Mouse (Mus musculus) midbrain, embryonic 13.5 days (tissue): ENCODE results near the gene Klhl7. TPM values are rescaled to one million over a fixed set of nuclear protein-coding genes. Genes with fewer than 3 reads are reported as not detected.
A peak's percentile ranks its signal among the peaks of the same experiment; 100 is the strongest.

Source experiments
- ATAC-seq: fragments of 200-750 bp; cut with Nextera tagmentation; 2 replicates; pipeline ENCODE4 v1.8.0; 2017; ENCODE audit warnings: mild to moderate bottlenecking, moderate TSS enrichment, moderate library complexity
- H3K27ac ChIP-seq: fragments of 300-500 bp; sonication (generic); 2 replicates; pipeline ENCODE4 v1.5.1; 2015; ENCODE audit warnings: inconsistent platforms, mild to moderate bottlenecking, moderate library complexity
- H3K27me3 ChIP-seq: fragments of 300-500 bp; sonication (generic); 2 replicates; pipeline ENCODE4 v1.6.1; 2015; ENCODE audit warnings: mild to moderate bottlenecking, inconsistent platforms
- H3K36me3 ChIP-seq: fragments of 300-500 bp; sonication (generic); 2 replicates; pipeline ENCODE4 v1.6.1; 2015; ENCODE audit warnings: mild to moderate bottlenecking, inconsistent platforms
- H3K4me1 ChIP-seq: fragments of 300-500 bp; sonication (generic); replicated peaks from 2 replicates; pipeline ENCODE4 v1.6.1; 2015; ENCODE audit warnings: inconsistent platforms
- H3K4me2 ChIP-seq: fragments of 300-500 bp; sonication (generic); replicated peaks from 2 replicates; pipeline ENCODE4 v1.6.1; 2015; ENCODE audit warnings: moderate library complexity, mild to moderate bottlenecking, inconsistent platforms
- H3K4me3 ChIP-seq: fragments of 300-500 bp; sonication (generic); replicated peaks from 2 replicates; pipeline ENCODE4 v1.5.1; 2015; ENCODE audit warnings: mild to moderate bottlenecking, inconsistent platforms
- H3K9ac ChIP-seq: fragments of 300-500 bp; sonication (generic); replicated peaks from 2 replicates; pipeline ENCODE4 v1.6.1; 2015; ENCODE audit warnings: mild to moderate bottlenecking, inconsistent platforms
- H3K9me3 ChIP-seq: fragments of 300-500 bp; sonication (generic); 2 replicates; pipeline ENCODE4 v1.6.1; 2016; ENCODE audit warnings: mild to moderate bottlenecking, inconsistent platforms
- WGBS: fragments of 180-500 bp; shearing (Covaris S2); methylation state at CpG from one replicate; pipeline ENCODE4 v1.1.7; 2015; 5-methylcytosine and 5-hydroxymethylcytosine counted together
- polyA plus RNA-seq: library from polyadenylated mRNA; unstranded; fragments of >200 nt; fragmentation: Nextera tagmentation; extraction: Ambion mirVana; gene quantifications from 2 replicates; pipeline ENCODE4 v1.2.1, GENCODE M21; 2015

Klhl7 gene
- polyA plus RNA-seq, result 165 and 177 TPM in 2 replicates

DNA sequence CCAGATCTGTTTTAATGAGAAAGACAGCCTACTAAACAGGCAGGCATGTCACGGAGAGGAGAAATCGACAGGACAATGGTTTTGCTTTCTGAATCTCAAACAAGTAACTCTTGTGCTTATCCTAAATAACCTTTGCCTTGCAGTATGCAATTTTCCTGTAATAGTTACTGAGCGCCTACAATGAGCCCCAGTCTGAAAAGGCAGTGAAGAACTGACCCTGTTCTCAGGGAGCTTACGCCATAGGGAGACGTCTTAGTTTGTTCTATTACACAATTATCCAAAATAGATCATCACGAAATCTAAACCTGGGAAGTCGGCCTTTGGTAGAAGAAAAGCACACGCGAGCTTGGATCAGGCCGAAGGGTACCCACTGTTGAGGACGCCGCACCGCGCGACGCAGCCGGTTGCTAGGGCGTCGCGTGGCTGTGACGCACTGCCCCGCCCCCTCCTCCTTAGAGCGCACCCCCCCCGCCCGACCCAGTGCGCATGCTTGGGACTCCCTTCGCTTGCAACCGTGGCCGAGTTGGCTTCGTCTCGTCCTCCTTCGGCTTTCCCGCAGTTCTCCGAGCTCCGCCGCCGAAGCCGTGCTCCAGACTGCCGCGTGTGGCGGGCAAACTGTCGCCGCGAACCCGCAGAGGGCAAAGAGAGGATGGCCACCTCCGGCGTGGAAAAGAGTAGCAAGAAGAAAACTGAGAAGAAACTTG, at the start of gene Klhl7:
Klhl7 (plus strand) TSS at position 500 of the 704 bp plus-strand sequence.
- 1% methylated on average over 47 of the region's 47 CpGs for WGBS
- peak within 1 kb of the TSS; percentile 96 for H3K27ac ChIP-seq
- H3K4me3 ChIP-seq, result peak within 1 kb of the TSS; percentile 83
- peaks cover 35% of the 10 kb centered on the region for H3K4me1 ChIP-seq
- H3K27me3 ChIP-seq, result 0 out of 2 replicates have a peak, but pooled peaks cover 6% of the 10 kb centered on the region
- peak within 1 kb of the TSS; percentile 95 for H3K9ac ChIP-seq
- no peaks in the 10 kb centered on the region for H3K36me3 ChIP-seq
- H3K4me2 ChIP-seq, result peak within 1 kb of the TSS; percentile 64
- no peaks in the 10 kb centered on the region for H3K9me3 ChIP-seq
- peak; percentile 97 for ATAC-seq

DNA sequence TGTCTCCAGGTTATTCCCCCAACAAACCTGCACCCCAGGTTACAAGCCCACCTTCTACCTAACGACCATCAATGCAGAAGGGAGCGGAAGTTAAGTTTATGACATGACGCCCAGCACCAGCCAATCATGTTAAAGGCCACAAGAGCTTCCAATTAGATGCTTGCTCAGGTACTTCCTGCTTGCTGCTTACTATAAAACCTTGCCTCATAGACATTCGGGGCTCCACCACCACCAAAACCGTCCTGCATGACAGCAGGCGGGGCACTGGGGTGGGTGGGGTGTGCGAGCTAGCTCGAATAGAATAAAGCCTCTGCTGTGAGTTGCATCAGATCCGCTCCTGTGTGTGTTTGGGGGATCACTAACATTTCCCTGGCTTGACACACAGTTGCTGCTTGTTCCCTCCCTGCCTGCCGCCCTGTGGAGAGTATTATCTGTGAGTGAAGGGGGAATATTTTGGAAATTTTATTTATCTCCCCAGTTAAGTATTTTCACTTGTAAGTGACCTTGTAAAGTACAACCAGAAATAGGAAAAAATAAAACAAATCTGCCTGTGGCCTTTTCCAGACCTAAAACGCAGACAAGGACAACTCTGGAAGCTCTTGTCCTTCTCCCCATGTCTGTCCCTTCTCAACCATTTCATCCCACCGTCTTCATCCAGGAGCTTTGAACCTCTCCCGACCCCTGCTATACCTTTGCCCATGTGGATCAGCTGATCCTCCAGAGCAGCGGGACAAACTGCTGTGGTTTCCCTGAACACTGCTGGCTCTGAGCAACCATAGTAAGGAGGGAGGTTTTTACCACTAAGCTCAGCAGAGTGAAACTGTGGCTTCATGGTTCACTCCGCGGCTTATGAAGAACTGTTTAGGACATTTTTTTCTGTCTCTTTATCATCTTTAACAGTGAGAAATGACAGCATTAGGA, 48.4 kb upstream of the Klhl7 start:
- H3K9me3 ChIP-seq, result 0 out of 2 replicates have a peak, but pooled peaks cover 3% of the 10 kb centered on the region
- H3K4me1 ChIP-seq, result peaks cover 14% of the 10 kb centered on the region
- H3K9ac ChIP-seq, result no peak overlapping the region
- 66% methylated on average over 16 of the region's 16 CpGs for WGBS
- H3K27ac ChIP-seq, result no peak overlapping the region
- H3K4me2 ChIP-seq, result no peak overlapping the region
- no peaks in the 10 kb centered on the region for H3K27me3 ChIP-seq
- no peaks in the 10 kb centered on the region for H3K36me3 ChIP-seq
- no peak for ATAC-seq
- H3K4me3 ChIP-seq, result no peak overlapping the region

GRCm38 (mm10) chr5:24053245-24054190, 46.9 kb upstream of the Klhl7 start:
- Histone ChIP-seq H3K9ac (no peak overlapping the region), H3K9me3 (peaks cover 6% of the 10 kb centered on the region; the same call in 1 of the 2 replicates), H3K27me3 (no peaks in the 10 kb centered on the region), H3K4me2 (no peak overlapping the region), H3K4me1 (peaks cover 8% of the 10 kb centered on the region), H3K36me3 (no peaks in the 10 kb centered on the region), H3K27ac (no peak overlapping the region), H3K4me3 (no peak overlapping the region)
- 54% methylated on average over 9 of the region's 9 CpGs for WGBS
- ATAC-seq, result no peak

GRCm38 (mm10) chr5:24054382-24054781, 46.0 kb upstream of the Klhl7 start:
- peaks cover 6% of the 10 kb centered on the region; the same call in 1 of the 2 replicates for H3K9me3 ChIP-seq
- peaks cover 8% of the 10 kb centered on the region for H3K4me1 ChIP-seq
- WGBS, result 91% methylated on average over 3 of the region's 3 CpGs
- no peak overlapping the region for H3K27ac ChIP-seq
- H3K4me3 ChIP-seq, result no peak overlapping the region
- no peaks in the 10 kb centered on the region for H3K27me3 ChIP-seq
- H3K4me2 ChIP-seq, result no peak overlapping the region
- H3K36me3 ChIP-seq, result no peaks in the 10 kb centered on the region
- no peak for ATAC-seq
- no peak overlapping the region for H3K9ac ChIP-seq

GRCm38 (mm10) chr5:24056865-24057264, 43.5 kb upstream of the Klhl7 start:
- no peak overlapping the region for H3K4me3 ChIP-seq
- H3K9ac ChIP-seq, result no peak overlapping the region
- peaks cover 6% of the 10 kb centered on the region; the same call in 1 of the 2 replicates for H3K9me3 ChIP-seq
- WGBS, result 97% methylated on average over 2 of the region's 2 CpGs
- H3K36me3 ChIP-seq, result no peaks in the 10 kb centered on the region
- H3K4me2 ChIP-seq, result no peak overlapping the region
- H3K27ac ChIP-seq, result no peak overlapping the region
- H3K4me1 ChIP-seq, result peaks cover 8% of the 10 kb centered on the region
- no peaks in the 10 kb centered on the region for H3K27me3 ChIP-seq
- ATAC-seq, result no peak

DNA sequence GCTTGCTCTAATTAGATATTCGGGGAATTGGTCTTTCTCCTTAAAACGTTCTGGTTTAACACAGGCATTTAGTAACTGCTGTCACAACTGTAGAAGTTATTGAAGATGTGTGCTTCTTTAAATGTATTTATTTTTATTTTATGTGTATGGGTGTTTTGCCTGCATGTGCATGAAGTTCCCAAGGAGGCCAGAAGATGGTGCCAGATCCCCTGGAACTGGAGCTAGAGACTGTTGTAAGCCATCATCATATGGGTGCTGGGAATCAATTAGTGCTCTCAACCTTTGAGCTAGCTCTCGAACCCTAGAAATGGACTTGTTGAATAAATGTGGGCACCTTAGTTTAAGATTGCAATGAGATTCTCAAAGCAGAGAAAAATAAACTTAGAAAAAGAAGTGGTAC, 42.8 kb upstream of the Klhl7 start:
- Histone ChIP-seq H3K4me2 (no peak overlapping the region), H3K4me1 (peaks cover 8% of the 10 kb centered on the region), H3K9ac (no peak overlapping the region), H3K27me3 (no peaks in the 10 kb centered on the region), H3K27ac (no peak overlapping the region), H3K9me3 (peaks cover 6% of the 10 kb centered on the region; the same call in 1 of the 2 replicates), H3K4me3 (no peak overlapping the region), H3K36me3 (no peaks in the 10 kb centered on the region)
- no peak for ATAC-seq
- WGBS, result 74% methylated on average over 3 of the region's 3 CpGs

DNA sequence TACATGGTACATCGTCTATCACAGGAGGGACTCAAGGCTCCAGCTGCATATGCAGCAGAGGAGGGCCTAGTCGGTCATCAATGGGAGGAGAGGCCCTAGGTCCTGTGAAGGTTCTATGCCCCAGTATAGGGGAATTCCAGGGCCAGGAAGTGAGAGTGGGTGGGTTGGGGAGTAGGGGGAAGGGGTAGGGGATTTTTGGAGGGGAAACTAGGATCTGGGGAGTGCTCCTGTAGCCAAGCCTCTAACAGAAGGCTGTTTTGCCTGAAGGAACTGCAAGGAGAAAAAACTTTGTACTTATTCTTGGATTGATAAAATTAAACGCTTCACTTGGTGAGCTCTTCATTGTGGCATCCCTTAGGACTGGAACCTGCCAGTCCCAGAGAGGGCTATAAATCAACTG, 39.5 kb upstream of the Klhl7 start:
- H3K4me3 ChIP-seq, result no peak overlapping the region
- no peaks in the 10 kb centered on the region for H3K36me3 ChIP-seq
- no peak overlapping the region for H3K27ac ChIP-seq
- peaks cover 2% of the 10 kb centered on the region; the same call in 1 of the 2 replicates for H3K9me3 ChIP-seq
- H3K9ac ChIP-seq, result no peak overlapping the region
- 78% methylated on average over 3 of the region's 3 CpGs for WGBS
- ATAC-seq, result no peak
- no peaks in the 10 kb centered on the region for H3K27me3 ChIP-seq
- no peaks in the 10 kb centered on the region for H3K4me1 ChIP-seq
- H3K4me2 ChIP-seq, result no peak overlapping the region

DNA sequence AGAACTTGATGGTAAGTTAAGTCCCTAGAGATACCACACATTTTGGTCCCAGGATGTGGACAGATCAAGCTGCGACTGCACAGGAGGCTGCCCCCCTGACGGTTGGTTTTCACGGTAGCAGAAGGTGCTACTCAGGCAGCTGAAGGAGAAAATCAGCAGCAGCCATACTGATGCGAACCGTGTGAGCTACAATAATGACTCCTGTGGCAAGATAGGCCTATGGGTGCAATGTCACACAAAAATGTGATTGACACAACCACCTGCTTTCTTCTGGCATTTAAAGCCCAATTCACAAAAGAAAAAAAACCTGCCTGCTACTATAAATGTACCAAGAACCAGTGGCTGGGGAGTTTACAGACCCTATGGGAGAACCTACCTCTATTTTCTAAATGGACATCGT, 37.4 kb upstream of the Klhl7 start:
- Histone ChIP-seq H3K27ac (no peak overlapping the region), H3K9me3 (no peaks in the 10 kb centered on the region), H3K27me3 (no peaks in the 10 kb centered on the region), H3K4me1 (no peaks in the 10 kb centered on the region), H3K9ac (no peak overlapping the region), H3K36me3 (no peaks in the 10 kb centered on the region), H3K4me3 (no peak overlapping the region), H3K4me2 (no peak overlapping the region)
- ATAC-seq, result no peak
- 91% methylated on average over 6 of the region's 6 CpGs for WGBS

- ATAC-seq, result no peak
- no peaks in the 10 kb centered on the region for H3K36me3 ChIP-seq
- no peaks in the 10 kb centered on the region for H3K27me3 ChIP-seq
- H3K4me1 ChIP-seq, result no peaks in the 10 kb centered on the region
- no peak overlapping the region for H3K9ac ChIP-seq
- no peaks in the 10 kb centered on the region for H3K9me3 ChIP-seq
- WGBS, result 75% methylated on average over 4 of the region's 4 CpGs
- no peak overlapping the region for H3K4me3 ChIP-seq
- no peak overlapping the region for H3K27ac ChIP-seq
- H3K4me2 ChIP-seq, result no peak overlapping the region
These were observed 36.9 kb upstream of the Klhl7 start for GRCm38 (mm10) chr5:24063545-24063944.

DNA sequence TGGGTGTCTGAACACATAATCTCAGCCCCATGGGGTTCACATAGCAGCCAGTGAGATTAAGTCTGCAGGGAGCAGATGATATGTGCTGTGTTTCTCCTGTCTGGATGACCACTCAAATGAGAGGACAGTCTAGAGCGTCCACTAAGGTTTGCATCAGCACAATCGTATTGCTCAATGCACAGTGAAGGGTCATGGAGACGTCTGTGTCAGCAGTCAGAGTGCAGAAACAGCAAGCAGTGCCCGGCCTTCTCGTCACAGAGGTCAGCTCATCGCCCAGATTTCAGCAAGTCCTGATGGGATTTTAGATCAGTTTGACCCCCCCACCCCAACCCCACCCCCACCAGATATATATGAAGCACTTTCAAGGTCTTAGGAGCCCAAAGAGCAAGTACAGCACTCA, 31.4 kb upstream of the Klhl7 start:
- Histone ChIP-seq H3K27ac (no peak overlapping the region), H3K4me3 (no peak overlapping the region), H3K4me1 (no peaks in the 10 kb centered on the region), H3K9ac (no peak overlapping the region), H3K36me3 (no peaks in the 10 kb centered on the region), H3K4me2 (no peak overlapping the region), H3K9me3 (no peaks in the 10 kb centered on the region), H3K27me3 (no peaks in the 10 kb centered on the region)
- 86% methylated on average over 6 of the region's 6 CpGs for WGBS
- no peak for ATAC-seq

DNA sequence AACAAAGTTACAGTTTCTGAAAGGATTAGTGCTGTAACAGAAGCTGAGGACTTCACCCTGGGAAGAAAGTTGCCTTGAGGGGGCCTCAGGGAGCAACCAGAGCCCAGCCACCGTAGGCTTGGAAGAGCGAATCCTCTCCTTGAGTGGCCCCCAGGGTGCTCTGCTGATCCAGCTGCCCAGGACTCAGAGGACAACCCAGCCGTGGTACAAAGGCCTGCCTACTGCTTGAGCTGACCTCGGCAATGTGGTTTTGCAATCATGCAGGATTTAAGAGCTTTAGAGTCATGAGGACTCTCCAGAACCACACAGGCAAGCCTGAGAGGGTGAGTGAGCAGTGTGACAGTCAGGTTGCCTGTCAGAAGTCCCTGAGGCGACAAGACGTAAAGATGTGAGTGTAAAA, 28.4 kb upstream of the Klhl7 start:
- no peak for ATAC-seq
- Histone ChIP-seq H3K9ac (no peak overlapping the region), H3K4me1 (peaks cover 5% of the 10 kb centered on the region), H3K27ac (no peak overlapping the region), H3K9me3 (no peaks in the 10 kb centered on the region), H3K4me3 (no peak overlapping the region), H3K4me2 (no peak overlapping the region), H3K27me3 (no peaks in the 10 kb centered on the region), H3K36me3 (no peaks in the 10 kb centered on the region)
- WGBS, result 69% methylated on average over 6 of the region's 6 CpGs
